Mouse (Mus musculus) ovary, postnatal 14 days (tissue): ENCODE results near the gene Vmn1r103.
"Not testable (repeated sequence)": the region's sequence is repeated elsewhere in the genome, so short reads cannot be mapped to it uniquely, and the experiment has no call there.

Source experiments
- DNase-seq: peaks from one replicate; pipeline ENCODE4 v3.0.0; 2022; ENCODE audit warnings: low spot score

Vmn1r103 gene

GRCm38 (mm10) chr7:20510434-20510833, at the start of gene Vmn1r103:
Vmn1r103 (minus strand) TSS chr7:20510534.
- not testable (repeated sequence) for DNase-seq

GRCm38 (mm10) chr7:20545657-20546056, 35.3 kb upstream of the Vmn1r103 start, which contains the start of gene Gm5726:
Gm5726 (minus strand) TSS chr7:20545757.
- DNase-seq = not testable (repeated sequence)

DNA sequence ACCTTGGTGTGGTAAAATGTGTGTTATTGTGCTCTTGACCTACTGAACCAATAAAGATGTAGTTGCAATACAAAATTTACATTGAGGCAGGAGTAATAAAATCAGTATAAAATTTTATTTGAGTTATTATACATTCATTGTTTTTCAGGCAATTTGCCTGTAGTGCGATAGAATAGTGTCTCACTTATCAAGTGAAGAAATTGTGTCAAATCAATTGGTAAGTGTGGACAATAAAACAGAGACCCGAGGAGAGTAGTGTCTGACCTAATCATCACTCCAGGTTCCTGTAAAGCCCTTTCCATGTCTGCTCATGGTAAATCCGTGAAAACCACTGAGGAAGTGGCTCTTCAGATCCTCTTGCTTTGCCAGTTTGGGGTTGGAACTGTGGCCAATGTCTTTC, 23.2 kb upstream of the Vmn1r103 start, which contains the start of gene Vmn1r104:
Gene Vmn1r104, plus strand, starts transcription at position 301 of the 400 bp plus-strand sequence.
- not testable (repeated sequence) for DNase-seq

- DNase-seq = not testable (repeated sequence)
These were observed 35.5 kb downstream of the Vmn1r103 start, which contains the start of gene Gm10670 for GRCm38 (mm10) chr7:20474825-20475224. Gm10670 (minus strand) TSS chr7:20474925.
